Mouse (Mus musculus): ENCODE data around the gene Rexo4.

- no peak for TF ChIP-seq GATA1 (IDR thresholded peaks at IDR 0.05; ENCODE audit: borderline replicate concordance, low read length)
- no peak for TF ChIP-seq FLI1 (IDR thresholded peaks at IDR 0.05; ENCODE audit: low read length)
Observed at GRCm38 (mm10) chr2:26932473-26933303, 31.5 kb downstream of the Rexo4 start.
